In the genomic region with DNA sequence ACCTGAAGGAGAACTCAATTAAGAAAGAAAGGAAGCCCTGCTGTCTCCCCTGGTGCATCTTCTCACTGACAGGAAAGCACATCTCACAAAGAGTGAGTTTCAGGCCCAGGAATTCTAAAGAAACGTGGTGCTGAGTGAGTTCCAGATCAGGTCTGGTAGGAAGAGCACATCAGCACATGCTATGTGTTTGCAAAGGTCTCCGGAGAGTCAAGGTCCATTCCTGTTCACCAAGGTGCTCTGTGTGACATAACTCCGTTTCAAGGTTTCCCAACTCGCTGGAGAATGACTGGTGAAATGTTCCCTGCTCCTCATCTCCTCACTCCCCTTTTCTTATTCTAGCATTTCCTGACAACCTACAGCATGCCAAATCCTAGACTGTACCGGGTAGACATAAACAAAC, we compare ENCODE assay signal across 26 mouse cellular contexts.
"Had no signal": no experiment of that assay in that cellular context is flagged by ENCODE, and none has a peak within 500 bp of the region (broad histone marks: within the 10 kb centered on the region; RNA-seq: fewer than 3 reads in every experiment).

No protein-coding gene starts in this region.

- H3K36me3 ChIP-seq: embryonic facial prominence, embryonic 10.5 days; embryonic facial prominence, embryonic 12.5 days; embryonic facial prominence, embryonic 13.5 days; embryonic facial prominence, embryonic 15.5 days; forebrain, embryonic 10.5 days; forebrain, embryonic 12.5 days; forebrain, embryonic 15.5 days had no signal

- H3K9me3 ChIP-seq: embryonic facial prominence, embryonic 10.5 days; embryonic facial prominence, embryonic 12.5 days; embryonic facial prominence, embryonic 13.5 days; embryonic facial prominence, embryonic 15.5 days; forebrain, embryonic 10.5 days; forebrain, embryonic 12.5 days; forebrain, embryonic 13.5 days; forebrain, embryonic 15.5 days had no signal

- H3K4me3 ChIP-seq: embryonic facial prominence, embryonic 10.5 days; embryonic facial prominence, embryonic 12.5 days; embryonic facial prominence, embryonic 13.5 days; embryonic facial prominence, embryonic 15.5 days; erythroblast, embryonic 14.5 days; forebrain, embryonic 10.5 days; forebrain, embryonic 12.5 days; forebrain, embryonic 13.5 days; forebrain, embryonic 15.5 days; gastrocnemius, adult 2 months had no signal

- H3K27ac ChIP-seq: embryonic facial prominence, embryonic 10.5 days; embryonic facial prominence, embryonic 12.5 days; embryonic facial prominence, embryonic 13.5 days; embryonic facial prominence, embryonic 15.5 days; forebrain, embryonic 10.5 days; forebrain, embryonic 12.5 days; forebrain, embryonic 13.5 days; forebrain, embryonic 15.5 days; gastrocnemius, adult 2 months had no signal

- H3K4me2 ChIP-seq: embryonic facial prominence, embryonic 12.5 days; embryonic facial prominence, embryonic 13.5 days; embryonic facial prominence, embryonic 15.5 days; forebrain, embryonic 12.5 days; forebrain, embryonic 13.5 days; forebrain, embryonic 15.5 days had no signal

- H3K27me3 ChIP-seq: embryonic facial prominence, embryonic 12.5 days; embryonic facial prominence, embryonic 13.5 days; embryonic facial prominence, embryonic 15.5 days; forebrain, embryonic 12.5 days; forebrain, embryonic 13.5 days; forebrain, embryonic 15.5 days had no signal

- ATAC-seq: forebrain, embryonic 13.5 days; forebrain, embryonic 14.5 days; forebrain, embryonic 15.5 days; forebrain, embryonic 16.5 days; forebrain, postnatal 0 days had no signal

- H3K4me1 ChIP-seq: embryonic facial prominence, embryonic 10.5 days; embryonic facial prominence, embryonic 12.5 days; embryonic facial prominence, embryonic 13.5 days; embryonic facial prominence, embryonic 15.5 days; forebrain, embryonic 10.5 days; forebrain, embryonic 12.5 days; forebrain, embryonic 13.5 days; forebrain, embryonic 15.5 days had no signal

- H3K9ac ChIP-seq: embryonic facial prominence, embryonic 12.5 days; embryonic facial prominence, embryonic 13.5 days; embryonic facial prominence, embryonic 15.5 days; forebrain, embryonic 12.5 days; forebrain, embryonic 13.5 days; forebrain, embryonic 15.5 days; forebrain, postnatal 0 days had no signal

- DNase-seq: cerebellum, adult 2 months; cerebellum, adult 8-10 months; cerebellum, adult 9-10 months; cerebellum, adult 9-11 months; cerebellum, postnatal 14 days; cerebellum, postnatal 36 days; embryo, embryonic 11 days; forebrain, postnatal 0 days; gastrocnemius, adult 2 months; gastrocnemius, postnatal 10 days; gastrocnemius, postnatal 14 days; gastrocnemius, postnatal 25 days; gastrocnemius, postnatal 36 days; heart, adult 11 months; heart, adult 18-20 months had no signal
